Mouse (Mus musculus) large intestine, adult 2 months (tissue): Measurements from ENCODE around the gene Rdh16. TPM values are rescaled to one million over a fixed set of nuclear protein-coding genes. Genes with fewer than 3 reads are reported as not detected.
A peak's percentile ranks its signal among the peaks of the same experiment; 100 is the strongest.
"Not testable (repeated sequence)": the region's sequence is repeated elsewhere in the genome, so short reads cannot be mapped to it uniquely, and the experiment has no call there.

ENCODE experiments used
- DNase-seq: peaks from one replicate; pipeline ENCODE4 v3.0.0-alpha.2; 2012; ENCODE audit warnings: low read depth, low spot score
- WGBS: fragments of 180-500 bp; shearing (Covaris S2); methylation state at CpG from one replicate; pipeline ENCODE4 v1.1.7; 2018; 5-methylcytosine and 5-hydroxymethylcytosine counted together
- polyA plus RNA-seq: library from polyadenylated mRNA; depleted of rRNA; stranded (reverse); fragments of >200 nt; gene quantifications from 2 replicates; pipeline ENCODE4 v1.2.3, GENCODE M21; 2012

The Rdh16 gene
- polyA plus RNA-seq, 1 experiment: 4.0 TPM

GRCm38 (mm10) chr10:127825386-127825785 lies 24.4 kb downstream of the Rdh16 start:
- 78% methylated on average over 6 of the region's 6 CpGs for WGBS
- DNase-seq: no peak

GRCm38 (mm10) chr10:127829121-127829520 lies 28.2 kb downstream of the Rdh16 start:
- 78% methylated on average over 3 of the region's 3 CpGs for WGBS
- DNase-seq: no peak

GRCm38 (mm10) chr10:127834186-127834585 lies 33.2 kb downstream of the Rdh16 start:
- 89% methylated on average over 1 of the region's 1 CpGs for WGBS
- DNase-seq: not testable (repeated sequence)

- DNase-seq: no peak
- WGBS: 58% methylated on average over 5 of the region's 5 CpGs
These were observed 34.3 kb downstream of the Rdh16 start for GRCm38 (mm10) chr10:127835292-127835691.

GRCm38 (mm10) chr10:127837793-127838192 lies 36.8 kb downstream of the Rdh16 start:
- DNase-seq: not testable (repeated sequence)
- WGBS: 89% methylated on average over 5 of the region's 5 CpGs

GRCm38 (mm10) chr10:127838539-127838938 lies 37.6 kb downstream of the Rdh16 start:
- 88% methylated on average over 2 of the region's 2 CpGs for WGBS
- no peak for DNase-seq

- DNase-seq: no peak
- 85% methylated on average over 2 of the region's 2 CpGs for WGBS
These were observed 39.8 kb downstream of the Rdh16 start for GRCm38 (mm10) chr10:127840776-127841175.

- not testable (repeated sequence) for DNase-seq
- WGBS: 92% methylated on average over 5 of the region's 5 CpGs
These were observed 45.0 kb downstream of the Rdh16 start for GRCm38 (mm10) chr10:127845945-127846344.

- no peak for DNase-seq
- WGBS: 46% methylated on average over 1 of the region's 1 CpGs
These were observed 47.1 kb downstream of the Rdh16 start for GRCm38 (mm10) chr10:127848089-127848488.

GRCm38 (mm10) chr10:127849628-127850027 lies 48.7 kb downstream of the Rdh16 start, which contains the start of gene Rdh19:
Gene Rdh19, plus strand, starts transcription at chr10:127849928.
- no peak for DNase-seq
- 43% methylated on average over 1 of the region's 1 CpGs for WGBS

GRCm38 (mm10) chr10:127856376-127856775 lies 55.4 kb downstream of the Rdh16 start:
- no peak for DNase-seq

- no peak for DNase-seq
These were observed 64.0 kb downstream of the Rdh16 start for GRCm38 (mm10) chr10:127864931-127865330.

- DNase-seq: no peak
- WGBS: 84% methylated on average over 3 of the region's 3 CpGs
These were observed 65.3 kb downstream of the Rdh16 start, which contains the start of gene Rdh16f2 for GRCm38 (mm10) chr10:127866232-127866631. Gene Rdh16f2, plus strand, starts transcription at chr10:127866474.

GRCm38 (mm10) chr10:127872484-127872883 lies 71.5 kb downstream of the Rdh16 start:
- peak; percentile 39 for DNase-seq
- 74% methylated on average over 4 of the region's 4 CpGs for WGBS

GRCm38 (mm10) chr10:127877681-127878080 lies 76.7 kb downstream of the Rdh16 start:
- DNase-seq: no peak

GRCm38 (mm10) chr10:127878262-127879057 lies 77.5 kb downstream of the Rdh16 start:
- 24% methylated on average over 3 of the region's 3 CpGs for WGBS
- no peak for DNase-seq

More at GRCm38 (mm10) chr10:127877681-127878080, 76.7 kb downstream of the Rdh16 start:
- 15% methylated on average over 2 of the region's 2 CpGs for WGBS

GRCm38 (mm10) chr10:127879155-127879688 lies 78.3 kb downstream of the Rdh16 start:
- WGBS: 25% methylated on average over 3 of the region's 3 CpGs
- DNase-seq: no peak

- WGBS: 95% methylated on average over 4 of the region's 4 CpGs
- DNase-seq: no peak
These were observed 80.1 kb downstream of the Rdh16 start for GRCm38 (mm10) chr10:127881041-127881440.

GRCm38 (mm10) chr10:127886551-127886950 lies 85.6 kb downstream of the Rdh16 start:
- 47% methylated on average over 1 of the region's 1 CpGs for WGBS
- no peak for DNase-seq

- 66% methylated on average over 4 of the region's 4 CpGs for WGBS
- DNase-seq: no peak
These were observed 86.0 kb downstream of the Rdh16 start for GRCm38 (mm10) chr10:127886971-127887370.

GRCm38 (mm10) chr10:127888605-127889004 lies 87.7 kb downstream of the Rdh16 start, which contains the start of gene Rdh7:
Gene Rdh7, minus strand, starts transcription at chr10:127888817.
- DNase-seq: no peak
